Mouse (Mus musculus) left cerebral cortex, adult 18-20 months (tissue): ENCODE data around the gene Sag. TPM values are rescaled to one million over a fixed set of nuclear protein-coding genes. Genes with fewer than 3 reads are reported as not detected.

Experiments
- DNase-seq, 2 experiments: peaks; one replicate each; pipeline ENCODE4 v3.0.0; 2021 to 2022; ENCODE audit warnings: low spot score in 2 of 2, mixed read lengths in 1 of 2
- total RNA-seq, 2 experiments: library from RNA; stranded (reverse); gene quantifications; 2 replicates each; pipeline ENCODE4 v1.2.3; 2021

The Sag gene
- total RNA-seq, 2 experiments from 2014 or later, result 2.7 to 3.0 TPM

- peak in 1 of 2 experiments; percentile 35 for DNase-seq
Measured at GRCm38 (mm10) chr1:87853601-87854361, 50.3 kb downstream of the Sag start.

- DNase-seq, result no peak
Measured at GRCm38 (mm10) chr1:87854411-87854810, 50.9 kb downstream of the Sag start.

DNA sequence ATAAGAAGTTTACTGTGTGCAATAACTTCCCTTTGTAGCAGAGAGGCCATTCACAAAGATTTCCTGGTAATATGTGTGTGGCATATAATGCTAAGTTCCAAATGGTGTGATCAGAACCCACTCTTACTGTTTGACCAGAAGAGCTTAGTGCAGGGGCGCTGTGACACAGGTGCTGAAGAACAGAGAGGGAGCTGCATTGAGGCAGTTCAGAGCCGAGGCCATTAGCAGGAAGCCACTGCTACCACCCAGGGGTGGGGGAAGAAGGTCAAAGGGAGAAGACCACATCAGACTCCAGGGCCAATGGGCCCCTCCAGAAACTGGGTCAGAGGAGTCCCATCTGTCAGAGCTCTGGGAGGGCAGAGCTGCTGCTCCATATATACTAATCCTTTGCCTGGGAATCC lies 51.4 kb downstream of the Sag start:
- no peak for DNase-seq

GRCm38 (mm10) chr1:87855522-87855921 lies 52.0 kb downstream of the Sag start:
- no peak for DNase-seq

GRCm38 (mm10) chr1:87856823-87857222 lies 53.3 kb downstream of the Sag start:
- DNase-seq, result no peak

DNA sequence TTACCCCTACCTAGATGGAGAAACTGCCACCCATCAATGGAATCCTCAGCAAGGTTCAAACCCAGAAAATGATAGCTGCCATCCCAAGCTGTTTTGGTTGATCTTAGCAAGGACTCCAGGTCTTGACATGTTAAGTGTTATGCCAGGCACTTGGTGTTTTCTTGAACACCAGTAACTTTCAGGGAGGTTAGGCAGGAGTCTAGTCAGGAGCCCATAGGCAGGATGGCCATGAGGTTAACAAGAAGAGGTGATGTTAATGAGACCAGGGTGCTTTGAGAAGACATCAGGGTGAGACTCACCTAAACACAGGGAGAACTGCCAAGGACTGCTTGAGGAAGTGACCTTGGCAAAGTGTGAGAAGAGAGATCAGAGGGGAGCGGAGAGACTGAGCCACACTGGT lies 54.6 kb downstream of the Sag start:
- no peak for DNase-seq

- DNase-seq, result no peak
Measured at GRCm38 (mm10) chr1:87858529-87858928, 55.0 kb downstream of the Sag start.

- no peak for DNase-seq
Measured at GRCm38 (mm10) chr1:87863602-87864001, 60.1 kb downstream of the Sag start.

- DNase-seq, result no peak
Measured at GRCm38 (mm10) chr1:87864889-87865288, 61.4 kb downstream of the Sag start.

- no peak for DNase-seq
Measured at GRCm38 (mm10) chr1:87866672-87867071, 63.2 kb downstream of the Sag start.

- DNase-seq, result no peak
Measured at GRCm38 (mm10) chr1:87871546-87871945, 68.1 kb downstream of the Sag start.

GRCm38 (mm10) chr1:87873081-87873480 lies 69.6 kb downstream of the Sag start:
- no peak for DNase-seq

GRCm38 (mm10) chr1:87876065-87876464 lies 72.6 kb downstream of the Sag start:
- no peak for DNase-seq

- DNase-seq, result no peak
Measured at GRCm38 (mm10) chr1:87877552-87878283, 74.2 kb downstream of the Sag start.

GRCm38 (mm10) chr1:87879034-87879433 lies 75.6 kb downstream of the Sag start:
- DNase-seq, result no peak

DNA sequence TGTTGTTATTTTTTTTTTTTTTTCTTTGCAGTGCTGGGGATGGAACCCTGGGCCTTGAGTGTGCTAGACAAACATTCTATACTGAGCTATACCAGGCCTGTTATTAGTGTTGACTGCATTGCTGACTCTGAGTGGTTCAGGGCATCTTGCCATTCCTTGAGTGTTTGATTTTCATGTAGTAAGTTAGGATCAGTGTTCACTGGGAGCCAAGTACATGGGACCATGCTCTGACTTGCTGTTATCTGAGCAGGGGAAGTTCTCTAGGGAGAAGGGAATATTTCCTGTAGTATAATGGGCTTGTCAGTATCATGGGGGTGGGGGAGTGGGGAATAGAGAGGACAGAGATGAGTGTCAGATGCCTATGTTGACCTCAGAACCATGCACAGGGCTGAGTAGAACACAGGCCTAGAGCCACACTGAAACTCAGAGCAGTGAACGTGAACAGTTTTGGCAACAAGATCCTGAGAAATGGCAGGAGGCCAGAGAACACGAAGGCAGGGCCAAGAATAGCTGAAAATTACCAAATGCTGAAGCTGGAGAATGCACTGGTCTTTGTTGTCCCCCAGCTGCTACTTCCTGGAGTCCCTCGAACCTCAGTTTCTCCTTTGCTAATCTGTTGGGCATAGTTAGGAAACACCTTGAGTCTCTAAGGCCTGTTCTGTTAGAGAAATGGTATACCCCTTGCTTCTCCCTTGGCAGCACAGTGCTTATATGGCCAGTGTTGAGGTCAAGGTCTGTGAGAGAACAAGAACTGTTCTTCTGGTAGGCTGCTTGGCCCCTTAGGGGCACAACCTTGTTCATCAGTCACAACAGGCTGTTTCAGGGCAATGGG lies 76.2 kb downstream of the Sag start:
- peak; percentile 70 to 75 for DNase-seq

DNA sequence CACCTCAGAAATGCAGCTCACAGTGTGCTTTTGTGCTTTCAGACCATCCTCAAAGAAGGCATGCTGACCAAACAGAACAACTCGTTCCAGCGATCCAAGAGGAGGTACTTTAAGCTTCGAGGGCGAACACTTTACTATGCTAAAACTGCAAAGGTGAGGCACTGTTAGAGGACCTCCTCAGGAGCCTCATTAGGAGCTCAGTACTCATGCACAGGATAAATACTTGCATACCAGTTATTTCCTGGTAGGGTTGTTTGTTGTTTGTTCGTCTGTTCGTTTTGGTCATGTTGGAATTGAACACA lies 76.8 kb downstream of the Sag start:
- no peak for DNase-seq

DNA sequence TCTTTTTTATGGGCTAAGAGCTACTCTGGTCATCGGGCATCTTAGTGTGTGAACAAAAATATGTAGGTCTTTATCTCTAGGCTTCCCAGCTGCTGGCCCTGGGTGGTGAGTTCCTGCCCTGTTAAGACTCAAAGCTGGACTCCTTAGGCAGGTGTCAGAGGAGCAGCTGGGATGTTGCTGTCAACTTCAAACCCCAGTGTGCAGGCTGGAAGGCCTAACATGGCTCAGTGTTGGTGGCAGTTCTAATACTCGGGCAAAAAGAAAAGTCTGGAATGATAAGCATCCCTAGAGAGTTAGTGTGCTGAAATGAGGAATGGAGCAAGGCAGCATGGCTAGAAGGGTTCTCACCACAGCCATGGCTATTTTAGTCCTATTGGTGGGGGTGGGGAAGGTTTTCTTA lies 77.4 kb downstream of the Sag start:
- no peak for DNase-seq

- DNase-seq, result no peak
Measured at GRCm38 (mm10) chr1:87881726-87882125, 78.2 kb downstream of the Sag start.

DNA sequence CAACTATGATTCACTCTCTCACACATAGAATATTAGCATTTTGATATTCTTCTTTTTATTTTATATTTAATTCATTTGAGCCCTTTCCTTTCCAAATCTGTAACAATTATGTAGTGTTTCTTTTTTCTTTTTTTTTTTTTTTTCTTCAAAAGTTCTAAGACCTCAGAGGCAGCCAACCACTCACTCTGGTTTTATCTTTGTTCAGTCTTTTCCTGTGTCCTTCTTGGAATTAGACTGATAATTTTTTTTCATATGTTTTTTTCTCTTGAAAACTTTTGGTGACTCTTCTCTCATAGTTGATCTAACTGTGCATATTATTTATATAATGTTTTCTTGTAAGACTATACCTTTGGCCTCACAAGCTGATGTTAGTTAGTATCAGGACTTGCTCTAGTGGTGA lies 79.1 kb downstream of the Sag start:
- DNase-seq, result no peak

- DNase-seq, result no peak
Measured at GRCm38 (mm10) chr1:87890960-87891359, 87.5 kb downstream of the Sag start.

DNA sequence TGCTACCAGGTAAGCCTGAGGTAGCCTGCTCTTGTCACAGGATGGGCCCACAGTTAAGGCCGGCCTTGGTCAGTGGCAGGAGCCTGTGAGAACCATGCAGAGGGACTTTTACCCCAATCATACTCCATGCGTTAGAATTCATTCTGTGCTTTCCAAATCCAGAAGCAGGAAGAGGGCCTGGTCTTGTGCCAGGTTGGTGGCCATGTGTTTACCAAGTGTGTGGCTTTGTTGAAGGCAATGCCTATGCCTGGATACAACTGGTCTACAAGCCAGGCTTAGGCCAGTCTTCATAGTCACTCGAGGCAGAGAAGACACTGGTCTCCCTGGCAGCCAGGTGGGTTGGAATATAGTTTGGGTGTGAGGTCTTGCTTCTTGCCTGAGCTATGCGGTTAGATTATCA lies 88.2 kb downstream of the Sag start:
- no peak for DNase-seq
